Mouse (Mus musculus): ENCODE results near the gene Fgf2.

Gene Fgf2

DNA sequence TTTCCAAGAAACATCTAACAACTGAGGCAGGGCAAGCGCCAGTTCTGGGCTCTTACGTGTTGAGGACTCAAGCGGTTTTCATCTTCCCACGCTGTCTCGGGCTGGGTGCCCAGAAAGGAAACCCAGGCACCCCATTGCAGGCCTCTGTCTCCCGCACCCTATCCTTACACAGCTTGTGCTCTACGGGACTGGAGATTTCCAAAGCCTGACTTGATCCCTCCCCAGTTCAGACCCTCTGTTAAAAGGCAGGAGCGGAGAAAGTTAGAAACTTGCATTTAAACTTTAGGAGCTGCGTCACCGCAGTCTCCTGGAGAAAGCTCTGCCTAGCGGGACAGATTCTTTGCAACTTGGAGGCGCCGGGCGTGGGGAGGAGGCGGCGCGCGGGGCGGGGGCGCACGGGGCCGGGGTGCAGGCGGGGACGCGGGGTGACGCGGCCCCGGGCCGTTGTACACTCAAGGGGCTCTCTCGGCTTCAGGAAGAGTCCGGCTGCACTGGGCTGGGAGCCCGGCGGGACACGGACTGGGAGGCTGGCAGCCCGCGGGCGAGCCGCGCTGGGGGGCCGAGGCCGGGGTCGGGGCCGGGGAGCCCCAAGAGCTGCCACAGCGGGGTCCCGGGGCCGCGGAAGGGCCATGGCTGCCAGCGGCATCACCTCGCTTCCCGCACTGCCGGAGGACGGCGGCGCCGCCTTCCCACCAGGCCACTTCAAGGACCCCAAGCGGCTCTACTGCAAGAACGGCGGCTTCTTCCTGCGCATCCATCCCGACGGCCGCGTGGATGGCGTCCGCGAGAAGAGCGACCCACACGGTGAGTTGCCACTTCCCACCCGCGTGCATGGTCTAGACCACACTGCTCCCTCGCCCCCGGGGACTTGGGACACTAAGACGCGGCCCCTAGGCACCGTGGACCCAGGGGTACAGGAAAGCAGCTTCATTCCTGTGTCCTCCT is at the start of gene Fgf2:
Gene Fgf2, plus strand, starts transcription at position 126 of the 945 bp plus-strand sequence.
- no peak for DNase-seq (ENCODE audit: low spot score)

- no peak for DNase-seq (ENCODE audit: low spot score)
Measured at GRCm38 (mm10) chr3:37299470-37299869, 48.7 kb upstream of the Fgf2 start.

DNA sequence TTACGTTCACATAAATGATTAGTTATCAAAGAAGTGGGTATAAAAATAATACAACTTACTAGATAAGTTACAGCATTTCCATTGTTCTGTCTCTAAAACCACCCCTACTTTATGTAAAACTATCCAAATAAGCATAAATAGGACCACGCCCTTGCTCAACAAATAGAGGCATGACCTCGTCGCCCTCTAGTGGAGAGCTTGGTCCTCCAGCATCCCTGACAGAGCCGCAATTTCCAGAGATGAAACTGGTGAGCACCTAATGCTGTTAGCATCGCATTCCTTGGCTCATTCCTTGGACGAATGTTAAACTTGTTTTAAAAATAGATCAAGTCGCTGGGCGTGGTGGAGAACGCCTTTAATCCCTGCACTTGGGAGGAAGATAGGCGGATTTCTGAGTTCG is 45.5 kb upstream of the Fgf2 start:
- DNase-seq (ENCODE audit: low spot score): peak; percentile 15

- DNase-seq (ENCODE audit: low spot score): no peak
Measured at GRCm38 (mm10) chr3:37303392-37304139, 44.6 kb upstream of the Fgf2 start.

DNA sequence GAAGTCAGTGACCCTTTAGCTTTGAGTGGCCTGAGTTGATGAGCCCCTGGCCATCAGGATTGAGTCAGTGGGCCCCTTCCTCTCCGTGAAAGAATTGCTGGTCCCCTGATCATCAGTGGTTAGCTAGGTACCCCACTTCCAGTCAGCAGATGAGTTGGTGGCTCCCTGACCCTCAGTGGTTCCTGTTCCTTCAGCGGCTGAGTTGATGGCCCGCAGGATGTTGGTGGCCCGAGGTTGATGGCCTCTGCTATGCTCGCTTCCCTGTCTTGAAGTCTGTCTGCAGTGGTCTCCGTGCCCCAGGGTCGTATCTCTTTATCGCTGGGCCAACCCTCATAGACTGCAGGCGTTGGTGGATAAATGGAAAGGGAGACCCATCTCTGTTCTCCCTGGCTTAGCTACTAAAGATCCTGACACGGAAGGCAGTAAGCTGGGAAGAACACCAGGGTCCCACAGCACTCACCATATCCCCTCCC is 36.2 kb upstream of the Fgf2 start:
- DNase-seq (ENCODE audit: low spot score): no peak

GRCm38 (mm10) chr3:37312370-37312941 is 35.7 kb upstream of the Fgf2 start, which contains the start of the genes Bbs12 and Cetn4:
Bbs12 (plus strand) TSS chr3:37312554.
Cetn4 (minus strand) TSS chr3:37312708.
- DNase-seq (ENCODE audit: low spot score): peak; percentile 94

DNA sequence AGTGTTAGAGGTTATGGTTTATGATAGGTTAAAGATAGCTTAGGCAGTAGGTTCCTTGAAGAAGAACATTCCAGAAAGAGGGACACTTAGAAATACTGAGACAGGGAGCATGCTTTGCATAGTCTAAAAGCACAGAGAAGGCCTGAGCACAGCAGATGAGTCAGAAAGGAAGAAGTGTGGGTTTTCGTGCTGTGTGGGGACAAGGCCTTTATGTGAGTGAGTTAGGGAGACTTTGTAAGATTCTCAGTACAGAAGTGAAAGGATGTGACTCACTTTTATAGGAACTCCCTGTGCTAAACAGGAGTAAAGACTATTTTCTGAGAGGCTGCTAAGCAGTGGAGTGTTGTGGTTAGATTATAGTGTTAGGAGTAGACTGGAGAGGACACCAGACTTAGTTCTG is 34.8 kb upstream of the Fgf2 start:
- no peak for DNase-seq (ENCODE audit: low spot score)

DNA sequence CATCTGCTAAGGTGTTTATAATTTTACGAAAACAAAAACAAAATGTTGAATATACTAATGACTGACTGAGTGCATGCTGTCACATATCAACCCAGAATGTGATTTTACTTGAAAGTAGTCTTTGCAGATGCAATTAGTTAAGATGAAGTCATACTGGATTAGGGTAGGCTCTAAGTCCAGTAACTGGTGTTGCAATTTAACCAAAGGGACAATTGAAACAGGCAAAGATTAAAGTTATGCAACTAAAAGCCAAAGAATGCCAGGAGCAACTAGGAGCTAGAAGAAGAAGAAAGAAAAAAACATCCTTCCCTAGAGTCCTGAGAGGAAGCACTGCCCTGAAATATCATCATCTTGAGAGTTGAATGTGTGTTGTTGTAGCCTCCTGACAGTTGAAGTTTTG is 31.9 kb upstream of the Fgf2 start:
- DNase-seq (ENCODE audit: low spot score): no peak

GRCm38 (mm10) chr3:37324310-37324709 is 23.8 kb upstream of the Fgf2 start:
- no peak for DNase-seq (ENCODE audit: low spot score)

DNA sequence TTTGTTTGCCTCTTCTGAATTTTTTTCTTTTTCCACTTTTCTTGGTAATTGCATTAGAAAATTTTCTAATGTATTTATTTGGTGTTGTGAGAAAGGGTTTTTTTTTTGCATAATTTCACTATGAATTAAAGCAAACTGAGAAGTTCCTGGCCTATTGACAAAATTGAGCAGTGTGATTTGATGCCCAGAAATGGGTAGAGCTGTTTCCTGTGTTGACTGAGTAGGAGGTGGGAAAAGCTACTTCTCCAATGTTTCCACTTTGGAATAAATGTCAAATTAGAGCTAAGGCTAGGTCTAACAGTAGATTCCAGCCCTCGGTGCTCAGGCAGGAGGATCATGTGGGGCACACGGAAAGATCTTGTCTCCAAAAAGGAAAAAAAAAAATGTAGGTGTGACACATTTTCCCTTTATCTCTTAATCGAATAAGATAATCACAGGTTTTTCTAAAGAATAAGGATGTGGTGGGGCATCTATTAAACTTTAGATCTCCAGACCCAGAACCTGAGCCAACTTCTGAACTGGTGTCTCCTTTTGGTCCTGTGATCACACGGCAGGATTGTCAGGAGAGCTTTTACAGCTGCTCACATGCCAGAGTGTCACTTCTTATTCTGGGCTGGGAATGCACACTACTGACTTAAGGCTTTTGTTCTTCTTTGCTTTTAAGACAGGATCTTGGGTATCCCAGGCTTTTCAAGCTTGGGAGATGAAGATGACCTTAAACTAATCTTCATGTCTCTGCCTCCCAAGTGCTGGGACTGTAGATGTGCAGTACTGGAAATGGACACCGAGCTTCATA is 22.6 kb upstream of the Fgf2 start:
- no peak for DNase-seq (ENCODE audit: low spot score)

- no peak for DNase-seq (ENCODE audit: low spot score)
Measured at GRCm38 (mm10) chr3:37326627-37327026, 21.5 kb upstream of the Fgf2 start.

DNA sequence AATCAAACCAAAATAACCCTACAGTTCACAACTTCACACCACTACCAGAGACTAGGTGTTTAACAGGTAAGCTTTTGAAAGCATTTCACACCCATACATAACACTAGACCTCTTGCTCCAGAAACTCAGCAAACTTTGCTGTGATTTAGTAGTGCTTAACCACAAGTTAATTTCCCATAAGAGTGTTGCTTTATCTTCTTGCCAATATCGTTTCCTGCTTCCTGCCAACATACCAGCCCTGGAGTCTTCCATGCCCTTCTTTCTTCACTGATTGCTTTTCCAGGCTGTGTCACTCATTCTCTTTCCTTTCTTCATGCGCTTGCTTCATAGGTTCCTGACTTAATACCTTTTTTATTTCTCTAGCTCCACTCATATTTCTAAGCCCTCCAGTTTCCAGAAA is 19.7 kb upstream of the Fgf2 start:
- DNase-seq (ENCODE audit: low spot score): no peak

DNA sequence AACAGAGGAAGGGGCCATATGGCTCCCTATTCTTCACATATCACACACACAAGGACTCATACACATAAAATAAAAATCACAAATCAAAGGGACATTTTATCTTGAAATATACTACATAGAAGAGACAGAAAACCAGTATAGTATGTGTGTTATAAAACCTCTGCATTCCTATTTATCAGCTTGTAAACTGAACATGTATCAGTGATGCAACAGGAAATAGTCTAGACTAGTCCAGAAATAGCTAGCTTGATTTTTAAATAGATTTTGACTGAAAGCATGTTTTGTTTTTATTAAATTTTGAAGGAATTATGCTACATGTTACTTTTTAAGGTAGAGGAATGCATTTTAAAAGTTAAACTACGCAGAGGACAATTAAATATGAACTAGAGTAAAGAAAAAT is 18.2 kb upstream of the Fgf2 start:
- no peak for DNase-seq (ENCODE audit: low spot score)

- no peak for DNase-seq (ENCODE audit: low spot score)
Measured at GRCm38 (mm10) chr3:37331999-37332449, 16.1 kb upstream of the Fgf2 start.

DNA sequence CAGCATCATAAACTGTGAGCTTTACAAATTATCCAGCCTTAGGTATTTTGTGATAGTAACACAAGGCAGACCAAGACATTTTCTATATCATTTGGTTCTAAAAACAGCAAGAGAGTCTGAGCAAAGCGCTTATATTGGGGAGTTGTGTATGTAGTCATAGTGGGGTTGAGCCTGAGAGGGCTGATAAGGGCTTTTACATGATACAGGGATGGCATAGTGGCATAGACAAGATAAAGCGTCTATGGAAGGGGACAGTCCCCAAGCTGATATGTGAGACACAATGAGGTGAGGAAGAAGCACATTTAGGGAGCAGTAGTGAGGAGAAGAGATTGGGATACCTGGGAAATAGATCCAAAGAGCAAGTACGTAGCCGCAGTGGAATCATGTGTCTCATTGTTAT is 14.1 kb upstream of the Fgf2 start:
- no peak for DNase-seq (ENCODE audit: low spot score)

- no peak for DNase-seq (ENCODE audit: low spot score)
Measured at GRCm38 (mm10) chr3:37341110-37341509, 7.0 kb upstream of the Fgf2 start.

DNA sequence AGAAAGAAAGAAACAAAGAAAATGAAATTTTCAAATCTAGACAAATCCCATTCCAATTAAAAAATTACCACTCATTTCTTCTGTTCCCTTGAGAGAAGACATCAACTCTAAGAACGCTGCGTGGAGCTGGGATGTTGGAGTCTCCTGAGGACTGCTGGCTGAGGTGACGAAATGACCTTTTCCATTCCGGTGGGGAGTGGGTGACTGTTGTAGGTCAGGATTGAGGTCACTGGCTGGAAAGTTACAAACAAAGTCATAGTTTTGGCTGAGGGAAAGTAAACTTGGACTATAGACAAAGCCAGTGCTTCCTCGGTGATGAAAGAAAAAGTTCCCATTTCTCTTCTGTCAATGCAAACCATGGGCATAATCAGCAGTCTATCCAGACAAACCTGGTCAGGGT is 5.3 kb upstream of the Fgf2 start:
- no peak for DNase-seq (ENCODE audit: low spot score)

GRCm38 (mm10) chr3:37347671-37348070 is 475 bp upstream of the Fgf2 start:
- no peak for DNase-seq (ENCODE audit: low spot score)

GRCm38 (mm10) chr3:37349166-37349548 is 1.0 kb downstream of the Fgf2 start:
- DNase-seq (ENCODE audit: low spot score): no peak

DNA sequence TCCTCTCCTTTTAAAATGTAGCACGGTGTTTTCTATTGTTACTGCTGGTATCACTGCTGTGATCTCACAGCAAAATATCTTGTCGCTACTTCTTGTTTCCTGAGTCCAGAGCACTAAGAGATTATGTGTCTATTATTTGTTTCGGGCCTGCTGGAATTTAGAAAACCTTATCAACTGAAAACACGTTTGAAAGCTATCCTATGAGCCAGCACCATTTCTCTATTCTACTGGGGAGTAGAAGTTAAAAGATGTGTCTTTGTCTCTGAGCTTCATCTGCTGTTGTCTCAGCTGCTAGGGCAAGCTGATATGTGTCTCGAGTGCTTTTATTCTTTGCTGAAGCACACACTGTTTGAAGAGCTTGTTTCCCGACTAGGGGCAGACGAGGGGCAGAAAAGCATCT is 2.2 kb downstream of the Fgf2 start:
- DNase-seq (ENCODE audit: low spot score): no peak

DNA sequence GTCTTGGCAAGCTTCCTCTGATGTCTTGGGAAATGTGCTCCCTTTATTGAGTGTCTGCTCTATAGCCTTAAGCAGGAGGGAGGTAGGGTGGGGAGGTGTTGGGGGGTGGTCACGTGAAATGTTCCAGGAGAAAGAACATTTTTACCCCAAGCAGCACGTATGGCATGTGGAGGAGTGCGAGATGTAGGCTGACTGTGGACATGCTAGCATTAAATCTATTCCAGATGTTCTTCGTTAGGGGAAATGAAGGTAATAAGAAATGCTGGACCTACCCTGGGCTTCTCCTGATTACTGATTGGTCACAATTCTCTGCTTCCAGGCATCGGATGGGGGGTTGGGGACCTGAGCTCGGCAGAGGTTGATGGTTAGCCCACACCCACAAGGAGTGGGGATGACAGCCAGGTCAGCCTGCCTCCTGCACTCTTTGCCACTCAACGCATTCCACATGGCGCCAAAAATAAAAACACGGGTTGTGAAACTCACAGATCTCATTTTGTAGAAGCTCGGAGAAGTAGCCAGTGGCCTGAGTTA is 5.9 kb downstream of the Fgf2 start:
- DNase-seq (ENCODE audit: low spot score): no peak

Data from yolk sac, embryonic 10.5 days (tissue).